16 mouse cellular contexts compared by ENCODE assay signal in the genomic region with DNA sequence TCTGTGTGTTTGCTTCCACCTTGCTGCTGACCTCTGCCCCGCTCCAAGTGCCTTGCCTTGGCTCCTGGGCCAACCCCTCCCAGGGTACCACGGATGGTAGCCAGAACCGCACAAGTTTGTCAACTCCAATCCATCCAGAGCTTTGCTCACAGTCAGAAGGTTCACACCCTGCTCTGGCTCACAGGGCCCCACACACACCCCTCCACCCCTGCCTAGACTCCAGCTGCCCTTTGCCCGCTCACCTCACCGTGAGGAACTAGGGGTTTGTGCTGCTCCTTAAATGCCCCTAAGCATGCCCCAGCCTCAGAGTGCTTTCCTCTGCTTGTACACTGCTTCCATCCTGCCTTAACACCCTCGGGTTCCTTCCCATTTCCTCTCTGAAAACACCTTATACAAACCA.
"Had no signal": no experiment of that assay in that cellular context is flagged by ENCODE, and none has a peak within 500 bp of the region (broad histone marks: within the 10 kb centered on the region; RNA-seq: fewer than 3 reads in every experiment).

No protein-coding gene starts in this region.

- H3K36me3 ChIP-seq: lung, embryonic 15.5 days; midbrain, embryonic 10.5 days; neural tube, embryonic 12.5 days; stomach, embryonic 15.5 days had no signal

- H3K4me1 ChIP-seq: lung, embryonic 15.5 days; midbrain, embryonic 12.5 days; neural tube, embryonic 12.5 days; stomach, embryonic 15.5 days had no signal

- DNase-seq: liver, postnatal 0 days; lung, adult 2 months; lung, postnatal 4 days; midbrain, embryonic 14.5 days; right cerebral cortex, postnatal 14 days; thymus, adult 2 months; thymus, postnatal 25 days; thymus, postnatal 4 days had no signal

- H3K9me3 ChIP-seq: lung, embryonic 15.5 days; stomach, embryonic 15.5 days had no signal

- H3K27me3 ChIP-seq: neural tube, embryonic 12.5 days; stomach, embryonic 15.5 days had no signal

- H3K4me2 ChIP-seq: lung, embryonic 15.5 days; midbrain, embryonic 12.5 days; neural tube, embryonic 12.5 days; stomach, embryonic 15.5 days had no signal

- H3K9ac ChIP-seq: liver, postnatal 0 days; lung, embryonic 15.5 days; midbrain, embryonic 12.5 days; neural tube, embryonic 12.5 days; stomach, embryonic 15.5 days had no signal

- ATAC-seq: liver, postnatal 0 days; lung, postnatal 0 days; midbrain, embryonic 16.5 days had no signal

- H3K4me3 ChIP-seq: lung, embryonic 15.5 days; midbrain, embryonic 10.5 days; midbrain, embryonic 12.5 days; neural tube, embryonic 12.5 days; stomach, embryonic 15.5 days had no signal

- H3K27ac ChIP-seq: lung, embryonic 15.5 days; neural tube, embryonic 12.5 days; stomach, embryonic 15.5 days; stomach, postnatal 0 days had no signal
